Mouse (Mus musculus) liver, embryonic 15.5 days (tissue): ENCODE data around the gene Fasl. TPM values are rescaled to one million over a fixed set of nuclear protein-coding genes. Genes with fewer than 3 reads are reported as not detected.
A peak's percentile ranks its signal among the peaks of the same experiment; 100 is the strongest.

Experiments used
- ATAC-seq: fragments of 200-750 bp; cut with Nextera tagmentation; 2 replicates; pipeline ENCODE4 v1.8.0; 2017; ENCODE audit warnings: moderate number of reproducible peaks, mild to moderate bottlenecking, moderate library complexity; ENCODE audit not compliant: insufficient read depth
- H3K27ac ChIP-seq: fragments of 300-500 bp; sonication (generic); replicated peaks from 2 replicates; pipeline ENCODE4 v1.5.1; 2015; ENCODE audit warnings: mild to moderate bottlenecking, inconsistent platforms
- H3K27me3 ChIP-seq: fragments of 300-500 bp; sonication (generic); 2 replicates; pipeline ENCODE4 v1.6.1; 2015; ENCODE audit warnings: mild to moderate bottlenecking, inconsistent platforms
- H3K36me3 ChIP-seq: fragments of 300-500 bp; sonication (generic); replicated peaks from 2 replicates; pipeline ENCODE4 v1.6.1; 2015; ENCODE audit warnings: moderate library complexity, mild to moderate bottlenecking, inconsistent platforms
- H3K4me1 ChIP-seq: fragments of 300-500 bp; sonication (generic); replicated peaks from 2 replicates; pipeline ENCODE4 v1.6.1; 2015; ENCODE audit warnings: inconsistent platforms
- H3K4me2 ChIP-seq: fragments of 300-500 bp; sonication (generic); 2 replicates; pipeline ENCODE4 v1.6.1; 2015; ENCODE audit warnings: moderate library complexity, mild to moderate bottlenecking, inconsistent platforms
- H3K4me3 ChIP-seq: fragments of 300-500 bp; sonication (generic); replicated peaks from 2 replicates; pipeline ENCODE4 v1.5.1; 2015; ENCODE audit warnings: mild to moderate bottlenecking, inconsistent platforms
- H3K9ac ChIP-seq: fragments of 300-500 bp; sonication (generic); 2 replicates; pipeline ENCODE4 v1.6.1; 2015; ENCODE audit warnings: moderate library complexity, mild to moderate bottlenecking, inconsistent platforms
- H3K9me3 ChIP-seq: fragments of 300-500 bp; sonication (generic); replicated peaks from 2 replicates; pipeline ENCODE4 v1.6.1; 2016; ENCODE audit warnings: inconsistent platforms
- WGBS: fragments of 180-500 bp; shearing (Covaris S2); methylation state at CpG from one replicate; pipeline ENCODE4 v1.1.7; 2015; ENCODE audit warnings: mixed read lengths; ENCODE audit not compliant: insufficient replicate concordance; 5-methylcytosine and 5-hydroxymethylcytosine counted together
- polyA plus RNA-seq: library from polyadenylated mRNA; unstranded; fragments of >200 nt; fragmentation: Nextera tagmentation; extraction: Ambion mirVana; gene quantifications from 2 replicates; pipeline ENCODE4 v1.2.1, GENCODE M21; 2015

Gene Fasl
- polyA plus RNA-seq, 1 experiment from 2014 or later = 0.08 TPM

DNA sequence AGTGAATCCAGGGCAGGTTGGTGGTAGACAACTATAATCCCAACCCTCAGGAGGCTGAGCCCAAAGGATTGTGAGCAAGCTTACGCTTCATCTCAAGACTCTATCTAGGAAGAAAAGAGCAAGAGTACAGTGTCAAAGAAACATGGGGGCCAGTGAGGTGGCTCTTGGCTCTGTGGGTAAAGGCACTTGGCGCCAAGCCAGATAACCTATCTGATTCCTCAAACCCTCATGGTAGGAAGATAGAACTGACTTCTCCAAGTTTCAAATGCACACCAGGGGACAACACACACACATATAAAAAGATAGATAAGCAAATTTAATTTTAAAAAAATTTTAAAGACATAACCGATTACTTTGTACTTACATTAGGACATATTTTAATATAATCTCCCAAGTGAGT lies 52.0 kb downstream of the Fasl start:
- H3K9ac ChIP-seq = no peak overlapping the region
- 44% methylated on average over 3 of the region's 3 CpGs for WGBS
- no peak overlapping the region for H3K4me2 ChIP-seq
- H3K4me1 ChIP-seq = peaks cover 5% of the 10 kb centered on the region
- no peak overlapping the region for H3K27ac ChIP-seq
- no peak for ATAC-seq
- no peaks in the 10 kb centered on the region for H3K36me3 ChIP-seq
- peaks cover 30% of the 10 kb centered on the region for H3K27me3 ChIP-seq
- no peak overlapping the region for H3K4me3 ChIP-seq
- no peaks in the 10 kb centered on the region for H3K9me3 ChIP-seq

GRCm38 (mm10) chr1:161735465-161736046 lies 52.7 kb downstream of the Fasl start:
- no peak for ATAC-seq
- 34% methylated on average over 11 of the region's 11 CpGs for WGBS
- H3K9me3 ChIP-seq = no peaks in the 10 kb centered on the region
- H3K36me3 ChIP-seq = no peaks in the 10 kb centered on the region
- H3K4me3 ChIP-seq = peak overlapping the region; percentile 28; the same call in 1 of the 2 replicates
- H3K27me3 ChIP-seq = peaks cover 30% of the 10 kb centered on the region
- peaks cover 5% of the 10 kb centered on the region for H3K4me1 ChIP-seq
- H3K27ac ChIP-seq = no peak overlapping the region
- peak overlapping the region; percentile 51 for H3K4me2 ChIP-seq
- H3K9ac ChIP-seq = no peak overlapping the region

DNA sequence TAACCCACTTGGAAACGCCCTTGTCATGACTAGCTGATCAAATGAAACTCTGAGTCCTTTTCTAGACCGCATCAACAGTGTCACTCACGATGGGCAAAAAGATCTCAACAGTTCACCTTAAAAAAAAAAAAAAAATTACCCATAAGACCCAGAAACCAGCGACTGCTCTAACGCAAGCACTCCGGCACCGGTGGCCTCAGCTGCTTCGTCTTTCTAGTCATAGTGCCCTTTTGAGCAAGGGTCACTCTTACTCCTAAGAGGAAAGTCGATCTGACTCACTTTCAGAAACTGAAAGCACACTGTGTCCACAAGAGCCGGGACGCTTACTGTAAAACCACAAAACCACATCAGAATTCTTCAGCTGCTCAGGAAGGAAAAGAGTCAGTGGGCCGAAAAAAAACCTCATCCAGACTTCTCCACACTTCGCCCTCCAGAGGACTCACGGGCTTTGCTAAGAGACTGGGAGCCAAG lies 53.5 kb downstream of the Fasl start:
- Histone ChIP-seq H3K4me1 (peaks cover 5% of the 10 kb centered on the region), H3K4me2 (peak overlapping the region; percentile 51), H3K9ac (no peak overlapping the region), H3K27ac (no peak overlapping the region), H3K27me3 (peaks cover 30% of the 10 kb centered on the region), H3K4me3 (peak overlapping the region; percentile 28), H3K9me3 (no peaks in the 10 kb centered on the region), H3K36me3 (no peaks in the 10 kb centered on the region)
- no peak for ATAC-seq
- 13% methylated on average over 14 of the region's 14 CpGs for WGBS

DNA sequence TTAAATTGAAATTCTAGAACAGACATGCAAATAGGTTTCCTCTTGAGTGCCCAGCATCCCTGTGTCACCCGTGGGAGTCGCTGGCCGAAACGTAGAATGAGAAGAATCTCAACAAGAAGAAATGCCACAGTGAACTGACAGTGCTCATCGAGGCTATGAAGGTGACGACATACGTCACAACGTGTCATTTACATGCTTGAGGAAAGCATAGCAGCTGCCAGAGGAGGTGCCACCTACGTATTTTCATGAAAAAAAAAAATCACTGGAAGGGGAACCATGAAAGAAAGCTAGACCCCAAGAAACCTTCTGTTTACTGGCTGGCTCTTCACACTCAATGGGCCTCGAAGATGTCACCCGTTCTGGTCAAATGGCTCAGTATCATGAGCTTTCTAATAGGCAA lies 54.0 kb downstream of the Fasl start:
- peak overlapping the region; percentile 51 for H3K4me2 ChIP-seq
- H3K27me3 ChIP-seq = peaks cover 30% of the 10 kb centered on the region
- no peak overlapping the region for H3K4me3 ChIP-seq
- 57% methylated on average over 11 of the region's 11 CpGs for WGBS
- H3K9ac ChIP-seq = no peak overlapping the region
- no peak overlapping the region for H3K27ac ChIP-seq
- ATAC-seq = no peak
- H3K9me3 ChIP-seq = no peaks in the 10 kb centered on the region
- peaks cover 5% of the 10 kb centered on the region for H3K4me1 ChIP-seq
- no peaks in the 10 kb centered on the region for H3K36me3 ChIP-seq

Other genes starting within 250 kb of the Fasl start
- gene Suco, start 88.2 kb upstream of the Fasl start, polyA plus RNA-seq = 11.1 and 12.6 TPM in 2 replicates
- 9.3 and 11.6 TPM in 2 replicates for gene Pigc, start 180.7 kb upstream of the Fasl start, polyA plus RNA-seq
- not detected in 2 replicates for gene 4930558K02Rik, start 191.1 kb upstream of the Fasl start, polyA plus RNA-seq